Mouse (Mus musculus): ENCODE measurements around the gene Krt32. TPM values are rescaled to one million over a fixed set of nuclear protein-coding genes. Genes with fewer than 3 reads are reported as not detected.

Gene Krt32
- total RNA-seq, 2 experiments from 2014 or later: not detected

GRCm38 (mm10) chr11:100055686-100056655 is 32.1 kb downstream of the Krt32 start:
- DNase-seq: no peak
- intact Hi-C loops (cut with DNase I): no loop called here

- intact Hi-C loops (cut with DNase I): no loop called here
- no peak for DNase-seq
Observed at GRCm38 (mm10) chr11:100050451-100050850, 37.6 kb downstream of the Krt32 start, which contains the start of gene Krt31. Krt31 (minus strand) TSS chr11:100050551.

- intact Hi-C loops (cut with DNase I): no loop called here
Observed at GRCm38 (mm10) chr11:100047193-100047592, 40.8 kb downstream of the Krt32 start.

GRCm38 (mm10) chr11:100046303-100046866 is 41.6 kb downstream of the Krt32 start:
- DNase-seq: no peak
- intact Hi-C loops (cut with DNase I): no loop called here

More at GRCm38 (mm10) chr11:100047193-100047592, 40.8 kb downstream of the Krt32 start:
- no peak for DNase-seq

GRCm38 (mm10) chr11:100041454-100041853 is 46.6 kb downstream of the Krt32 start, which contains the start of gene Krt34:
Krt34 (minus strand) TSS chr11:100041554.
- DNase-seq: no peak
- intact Hi-C loops (cut with DNase I): no loop called here

Other genes with a start within 250 kb of the Krt32 start
- not detected for gene Krtap4-16, start 236.6 kb downstream of the Krt32 start, total RNA-seq (2021)
- not detected for gene Gm11568, start 230.3 kb downstream of the Krt32 start, total RNA-seq (2021)
- not detected for gene Gm11559, start 223.8 kb downstream of the Krt32 start, total RNA-seq (2021)
- gene Krtap9-1, start 214.8 kb downstream of the Krt32 start, total RNA-seq (2021): not detected
- gene Gm11567, start 209.0 kb downstream of the Krt32 start, total RNA-seq (2021): not detected
- not detected for gene Krtap31-1, start 180.3 kb downstream of the Krt32 start, total RNA-seq (2021)
- not detected for gene Gm11565, start 173.5 kb downstream of the Krt32 start, total RNA-seq (2021)
- gene Krtap31-2, start 151.9 kb downstream of the Krt32 start, total RNA-seq (2021): not detected
- not detected for gene Krtap9-5, start 139.8 kb downstream of the Krt32 start, total RNA-seq (2021)
- not detected for gene Krtap29-1, start 109.2 kb downstream of the Krt32 start, total RNA-seq (2021)
- gene Krtap16-1, start 101.6 kb downstream of the Krt32 start, total RNA-seq (2021): not detected
- not detected for gene Krtap17-1, start 94.2 kb downstream of the Krt32 start, total RNA-seq (2021)
- not detected for gene Krt33a, start 72.0 kb downstream of the Krt32 start, total RNA-seq (2021)
- gene Krt33b, start 58.4 kb downstream of the Krt32 start, total RNA-seq (2021): not detected
- gene Krt34, start 46.7 kb downstream of the Krt32 start, total RNA-seq (2021): not detected
- gene Krt31, start 37.7 kb downstream of the Krt32 start, total RNA-seq (2021): not detected
- not detected for gene Krt35, start 8.0 kb upstream of the Krt32 start, total RNA-seq (2021)
- not detected for gene Krt36, start 17.4 kb upstream of the Krt32 start, total RNA-seq (2021)
- gene Krt13, start 33.3 kb upstream of the Krt32 start, total RNA-seq (2021): not detected
- not detected for gene Krt15, start 47.7 kb upstream of the Krt32 start, total RNA-seq (2021)
- under 1 TPM; 0.41 to 0.57 TPM for gene Krt19, start 60.4 kb upstream of the Krt32 start, total RNA-seq (2021)
- not detected for gene Krt9, start 105.0 kb upstream of the Krt32 start, total RNA-seq (2021)
- not detected for gene Krt14, start 119.3 kb upstream of the Krt32 start, total RNA-seq (2021)
- gene Krt16, start 160.7 kb upstream of the Krt32 start, total RNA-seq (2021): not detected
- under 1 TPM in 1 of 2 experiments, not detected in 1; 0.82 TPM for gene Krt17, start 172.8 kb upstream of the Krt32 start, total RNA-seq (2021)
- not detected for gene Krt42, start 181.6 kb upstream of the Krt32 start, total RNA-seq (2021)
- 1,000 to 10,000 TPM in 1 of 2 experiments, 100 to 1,000 TPM in 1; 947 to 1,138 TPM for gene Eif1, start 231.7 kb upstream of the Krt32 start, total RNA-seq (2021)
- gene Gast, start 246.2 kb upstream of the Krt32 start, total RNA-seq (2021): not detected